Mouse (Mus musculus): ENCODE results near the gene Brd9. TPM values are rescaled to one million over a fixed set of nuclear protein-coding genes. Genes with fewer than 3 reads are reported as not detected.

The Brd9 gene
- polyA plus RNA-seq (2012; rRNA removed): 150 and 154 TPM in 2 replicates

GRCm38 (mm10) chr13:73937321-73938176 is at the start of gene Brd9, which contains the start of gene Trip13:
TSS of gene Brd9 (plus strand) at chr13:73937811.
TSS of gene Trip13 (minus strand) at chr13:73937784.

GRCm38 (mm10) chr13:73963551-73963950 is 25.9 kb downstream of the Brd9 start, which contains the start of gene Zdhhc11:
TSS of gene Zdhhc11 (plus strand) at chr13:73963851.

GRCm38 (mm10) chr13:74008948-74009718 is 71.5 kb downstream of the Brd9 start, which contains the start of gene Tppp:
TSS of gene Tppp (plus strand) at chr13:74009407.

Other genes starting within 250 kb of the Brd9 start
- gene Slc6a19, start 232.9 kb upstream of the Brd9 start, polyA plus RNA-seq (2012; rRNA removed): 0.22 and 0.48 TPM in 2 replicates
- gene Slc12a7, start 204.7 kb upstream of the Brd9 start, polyA plus RNA-seq (2012; rRNA removed): 11.9 and 13.4 TPM in 2 replicates
- 23.4 and 25.7 TPM in 2 replicates for gene Nkd2, start 90.2 kb upstream of the Brd9 start, polyA plus RNA-seq (2012; rRNA removed)
- 7.1 and 8.0 TPM in 2 replicates for gene Trip13, start within 50 bp of the Brd9 start, polyA plus RNA-seq (2012; rRNA removed)
- gene Zdhhc11, start 26.0 kb downstream of the Brd9 start, polyA plus RNA-seq (2012; rRNA removed): not detected in 2 replicates
- gene Tppp, start 71.6 kb downstream of the Brd9 start, polyA plus RNA-seq (2012; rRNA removed): 23.6 and 27.7 TPM in 2 replicates
- 7.2 TPM in 2 replicates for gene Cep72, start 124.5 kb downstream of the Brd9 start, polyA plus RNA-seq (2012; rRNA removed)
- gene Slc9a3, start 183.6 kb downstream of the Brd9 start, polyA plus RNA-seq (2012; rRNA removed): 0.37 and 0.45 TPM in 2 replicates

All from central nervous system, embryonic 18 days (tissue).